Mouse (Mus musculus) layer of hippocampus, postnatal 14 days (tissue): Measurements from ENCODE around the gene Scpep1. TPM values are rescaled to one million over a fixed set of nuclear protein-coding genes. Genes with fewer than 3 reads are reported as not detected.
A peak's percentile ranks its signal among the peaks of the same experiment; 100 is the strongest.

Experiments used
- DNase-seq, 2 experiments: peaks; one replicate each; pipeline ENCODE4 v3.0.0; 2021 to 2022; ENCODE audit warnings: low spot score in 2 of 2, mixed read lengths in 1 of 2
- total RNA-seq, 2 experiments: library from RNA; stranded (reverse); gene quantifications; 2 replicates each; pipeline ENCODE4 v1.2.3; 2021

Scpep1 gene
- total RNA-seq, 2 experiments from 2014 or later = 17.0 to 17.4 TPM

GRCm38 (mm10) chr11:88973776-88974701 lies 18.8 kb upstream of the Scpep1 start:
- peak; percentile 94 for DNase-seq

- peak in 1 of 2 experiments; percentile 15 for DNase-seq
Measured at GRCm38 (mm10) chr11:88970202-88970732, 15.0 kb upstream of the Scpep1 start, which contains the start of gene Coil. Gene Coil, plus strand, starts transcription at chr11:88970252.

GRCm38 (mm10) chr11:88966881-88967361 lies 11.7 kb upstream of the Scpep1 start, which contains the start of gene Elobl:
Gene Elobl, minus strand, starts transcription at chr11:88966931.
- DNase-seq = no peak

- DNase-seq = no peak
Measured at GRCm38 (mm10) chr11:88958851-88959250, 3.6 kb upstream of the Scpep1 start.

- DNase-seq = peak in 1 of 2 experiments; percentile 10
Measured at GRCm38 (mm10) chr11:88954803-88955202, 462 bp downstream of the Scpep1 start.

GRCm38 (mm10) chr11:88953582-88953981 lies 1.7 kb downstream of the Scpep1 start:
- DNase-seq = no peak

GRCm38 (mm10) chr11:88952117-88952516 lies 3.1 kb downstream of the Scpep1 start:
- DNase-seq = no peak

GRCm38 (mm10) chr11:88951576-88951975 lies 3.7 kb downstream of the Scpep1 start:
- no peak for DNase-seq

GRCm38 (mm10) chr11:88950640-88951250 lies 4.5 kb downstream of the Scpep1 start:
- DNase-seq = no peak

- DNase-seq = no peak
Measured at GRCm38 (mm10) chr11:88949802-88950639, 5.2 kb downstream of the Scpep1 start.

GRCm38 (mm10) chr11:88948896-88949295 lies 6.4 kb downstream of the Scpep1 start:
- no peak for DNase-seq

GRCm38 (mm10) chr11:88945971-88946585 lies 9.2 kb downstream of the Scpep1 start:
- no peak for DNase-seq

- no peak for DNase-seq
Measured at GRCm38 (mm10) chr11:88941489-88941888, 13.8 kb downstream of the Scpep1 start.

GRCm38 (mm10) chr11:88939634-88940033 lies 15.6 kb downstream of the Scpep1 start:
- DNase-seq = no peak

- DNase-seq = no peak
Measured at GRCm38 (mm10) chr11:88938770-88939169, 16.5 kb downstream of the Scpep1 start.

GRCm38 (mm10) chr11:88937886-88938285 lies 17.4 kb downstream of the Scpep1 start:
- DNase-seq = no peak

- no peak for DNase-seq
Measured at GRCm38 (mm10) chr11:88934089-88935000, 20.9 kb downstream of the Scpep1 start.

- DNase-seq = no peak
Measured at GRCm38 (mm10) chr11:88933030-88933429, 22.2 kb downstream of the Scpep1 start.
